Comparison of ENCODE assay signal across 17 mouse cellular contexts in genomic region chr12:44498872-44499271, GRCm38 (mm10).
A peak's percentile ranks its signal among the peaks of the same experiment; 100 is the strongest.
DNase-seq lines count a peak whose midpoint lies in the region; ATAC-seq and TF ChIP-seq lines count a peak whose summit lies in the region.
"Had no signal": no experiment of that assay in that cellular context is flagged by ENCODE, and none has a peak within 500 bp of the region (broad histone marks: within the 10 kb centered on the region; RNA-seq: fewer than 3 reads in every experiment).

No protein-coding gene starts in this region.

- intact Hi-C loops in left cerebral cortex, postnatal 14 days (cut with DNase I), result no loop called here
- intact Hi-C loops in left cerebral cortex, adult 2 months (cut with DNase I), result loop anchor here (2.0 kb wide), 1 partner anchor 26 kb away; no protein-coding TSS in a partner anchor

- no peak for TF ChIP-seq POLR2A in brain, embryonic 14.5 days (IDR thresholded peaks at IDR 0.05; ENCODE audit: borderline replicate concordance, extremely low read depth, insufficient read depth, insufficient read length, poor library complexity, severe bottlenecking)

- TF ChIP-seq CTCF in left cerebral cortex, adult 2 months (IDR thresholded peaks at IDR 0.05), result no peak
- TF ChIP-seq CTCF in brain, embryonic 14.5 days (IDR thresholded peaks at IDR 0.05; ENCODE audit: borderline replicate concordance, extremely low read depth, insufficient read depth, insufficient read length), result no peak
- TF ChIP-seq CTCF in stomach, postnatal 0 days (IDR thresholded peaks at IDR 0.05; ENCODE audit: low read depth), result no peak

- H3K4me3 ChIP-seq in left cerebral cortex, adult 2 months, result no peak overlapping the region
- H3K4me3 ChIP-seq in forebrain, embryonic 12.5 days (replicated peaks), result no peak overlapping the region; the same call in 1 of the 2 replicates
- H3K4me3 ChIP-seq in hindbrain, embryonic 16.5 days (ENCODE audit: low read length), result no peak overlapping the region
- H3K4me3 ChIP-seq in stomach, postnatal 0 days (ENCODE audit: low read depth, low read length), result no peak overlapping the region
- H3K4me3 ChIP-seq: hindbrain, embryonic 15.5 days; limb, embryonic 12.5 days; liver, embryonic 15.5 days had no signal

- no peak for TF ChIP-seq EP300 in stomach, postnatal 0 days (optimal IDR thresholded peaks at IDR 0.05)

- no peaks in the 10 kb centered on the region for H3K9me3 ChIP-seq in forebrain, embryonic 12.5 days
- H3K9me3 ChIP-seq in hindbrain, embryonic 16.5 days (ENCODE audit: control insufficient read depth, low read length), result no peaks in the 10 kb centered on the region
- no peaks in the 10 kb centered on the region for H3K9me3 ChIP-seq in stomach, postnatal 0 days (ENCODE audit: control insufficient read depth, low read length)
- H3K9me3 ChIP-seq: hindbrain, embryonic 15.5 days; limb, embryonic 12.5 days; liver, embryonic 15.5 days had no signal

- H3K36me3 ChIP-seq in forebrain, embryonic 12.5 days (replicated peaks), result no peaks in the 10 kb centered on the region
- no peaks in the 10 kb centered on the region for H3K36me3 ChIP-seq in hindbrain, embryonic 16.5 days (ENCODE audit: control insufficient read depth, insufficient read depth, low read length)
- no peaks in the 10 kb centered on the region for H3K36me3 ChIP-seq in stomach, postnatal 0 days (ENCODE audit: control insufficient read depth, insufficient read depth, low read length)
- H3K36me3 ChIP-seq: G1E; hindbrain, embryonic 15.5 days; limb, embryonic 12.5 days; liver, embryonic 15.5 days had no signal

- no peak overlapping the region for H3K9ac ChIP-seq in forebrain, embryonic 12.5 days
- H3K9ac ChIP-seq in hindbrain, embryonic 16.5 days (ENCODE audit: low read depth, low read length), result no peak overlapping the region
- no peak overlapping the region for H3K9ac ChIP-seq in stomach, postnatal 0 days (ENCODE audit: low read length)
- H3K9ac ChIP-seq: hindbrain, embryonic 15.5 days; limb, embryonic 12.5 days; liver, embryonic 15.5 days had no signal

- peak; percentile 75 for ATAC-seq in forebrain, embryonic 12.5 days (ENCODE audit: low FRiP score)
- peak; percentile 62 for ATAC-seq in hindbrain, embryonic 16.5 days
- no peak for ATAC-seq in stomach, postnatal 0 days (ENCODE audit: low FRiP score, low TSS enrichment)
- no peak for ATAC-seq in monocyte, adult 5-6 weeks (replicated peaks; ENCODE audit: insufficient number of reproducible peaks, low FRiP score, low TSS enrichment, poor library complexity, severe bottlenecking)

- 9% methylated on average over 5 of the region's 5 CpGs for WGBS in forebrain, embryonic 12.5 days
- 17% methylated on average over 5 of the region's 5 CpGs for WGBS in hindbrain, embryonic 16.5 days
- 76% methylated on average over 5 of the region's 5 CpGs for WGBS in stomach, postnatal 0 days

- H3K27me3 ChIP-seq in forebrain, embryonic 12.5 days, result 0 out of 2 replicates have a peak, but pooled peaks cover 6% of the 10 kb centered on the region
- H3K27me3 ChIP-seq in hindbrain, embryonic 16.5 days (replicated peaks; ENCODE audit: control insufficient read depth, insufficient read depth, low read length), result no peaks in the 10 kb centered on the region
- no peaks in the 10 kb centered on the region for H3K27me3 ChIP-seq in stomach, postnatal 0 days (ENCODE audit: control insufficient read depth, insufficient read depth, low read length)
- H3K27me3 ChIP-seq: hindbrain, embryonic 15.5 days; limb, embryonic 12.5 days; liver, embryonic 15.5 days had no signal

- H3K27ac ChIP-seq in left cerebral cortex, adult 2 months, result no peak overlapping the region
- peak overlapping the region; percentile 56 for H3K27ac ChIP-seq in forebrain, embryonic 12.5 days
- H3K27ac ChIP-seq in hindbrain, embryonic 16.5 days (ENCODE audit: low read depth, low read length), result no peak overlapping the region
- H3K27ac ChIP-seq in stomach, postnatal 0 days (replicated peaks), result no peak overlapping the region
- H3K27ac ChIP-seq: hindbrain, embryonic 15.5 days; limb, embryonic 12.5 days; liver, embryonic 15.5 days had no signal

- peak; percentile 26 to 33 for DNase-seq in left cerebral cortex, postnatal 14 days (ENCODE audit: low spot score in 2 of 2)
- no peak for DNase-seq in left cerebral cortex, adult 2 months (ENCODE audit: extremely low spot score in 1 of 2, low spot score in 2 of 2)
- peak; percentile 94 for DNase-seq in brain, embryonic 14.5 days (ENCODE audit: low read depth)
- DNase-seq in stomach, postnatal 0 days (ENCODE audit: low spot score), result no peak
- DNase-seq: adrenal gland, adult 8-10 months; cerebellum, adult 9-11 months; kidney, adult 18-20 months; kidney, postnatal 25 days; lung, postnatal 4 days; thymus, postnatal 14 days had no signal

- peak overlapping the region; percentile 27 for H3K4me2 ChIP-seq in forebrain, embryonic 12.5 days
- H3K4me2 ChIP-seq in hindbrain, embryonic 16.5 days (ENCODE audit: low read length), result no peak overlapping the region
- H3K4me2 ChIP-seq in stomach, postnatal 0 days (replicated peaks; ENCODE audit: low read depth), result no peak overlapping the region
- H3K4me2 ChIP-seq: hindbrain, embryonic 15.5 days; limb, embryonic 12.5 days; liver, embryonic 15.5 days had no signal

- H3K4me1 ChIP-seq in forebrain, embryonic 12.5 days, result peaks cover 44% of the 10 kb centered on the region
- peaks cover 17% of the 10 kb centered on the region for H3K4me1 ChIP-seq in hindbrain, embryonic 16.5 days (ENCODE audit: control insufficient read depth, insufficient read depth, low read depth, low read length)
- H3K4me1 ChIP-seq in stomach, postnatal 0 days (replicated peaks; ENCODE audit: control insufficient read depth, insufficient read depth), result no peaks in the 10 kb centered on the region
- H3K4me1 ChIP-seq: limb, embryonic 12.5 days; liver, embryonic 15.5 days had no signal

Comparison
In these comparisons a context has a peak if more than half of its experiments do, and no peak if none do; other contexts are left out.
1. DNase-seq: peak in left cerebral cortex, postnatal 14 days (2 of 2) and brain, embryonic 14.5 days (single experiment); none in left cerebral cortex, adult 2 months (0 of 2) and stomach, postnatal 0 days (single experiment).
2. ATAC-seq: peak in forebrain, embryonic 12.5 days (single experiment) and hindbrain, embryonic 16.5 days (single experiment); none in stomach, postnatal 0 days (single experiment) and monocyte, adult 5-6 weeks (single experiment).